Mouse (Mus musculus) embryonic stem cell, embryonic (primary cell): ENCODE results near the gene Zfp11.
"Not testable (repeated sequence)": the region's sequence is repeated elsewhere in the genome, so short reads cannot be mapped to it uniquely, and the experiment has no call there.

Experiments
- CTCF ChIA-PET, 4 experiments: fragments of 300-600 bp in 2 of 4; fragments of 350-600 bp in 2 of 4; sonication (Branson Sonifier 250); formaldehyde crosslinking; loops; one replicate each; lab custom pipeline; 2022; ENCODE audit warnings: inconsistent platforms in 2 of 4; lab: Charles Lee
- POLR2A ChIA-PET, 4 experiments: fragments of 300-600 bp in 2 of 4; fragments of 350-600 bp in 2 of 4; sonication (Branson Sonifier 250); formaldehyde crosslinking; loops; one replicate each; lab custom pipeline; 2022; ENCODE audit warnings: antibody characterized with exemption in 4 of 4, inconsistent platforms in 1 of 4; lab: Charles Lee

Zfp11 gene

GRCm38 (mm10) chr5:129632270-129633250, 37.3 kb downstream of the Zfp11 start:
- POLR2A ChIA-PET, CTCF ChIA-PET: not testable (repeated sequence)

GRCm38 (mm10) chr5:129626586-129626985, 43.3 kb downstream of the Zfp11 start:
- ChIA-PET CTCF (interaction anchor here in 1 of 4 experiments (1.6 kb wide), 1 partner anchor 40 kb away, joined by 3 read pairs; no protein-coding TSS in a partner anchor), POLR2A (interaction anchor here in 2 of 4 experiments (1.1 to 1.8 kb wide), 4 partner anchors 15 to 45 kb away, joined by 3 to 4 read pairs (median 4); partner anchors contain the start of gene Zfp11 (in 1 of the 2))

- ChIA-PET POLR2A (interaction anchor here in 2 of 4 experiments (1.1 to 1.8 kb wide), 5 partner anchors 15 to 261 kb away, joined by 3 to 4 read pairs (median 4); partner anchors contain the start of genes Chchd2 (in 1 of the 2) and Zfp11 (in 1 of the 2)), CTCF (interaction anchor here in 2 of 4 experiments (1.1 to 1.6 kb wide), 2 partner anchors 15 to 40 kb away, joined by 3 read pairs; no protein-coding TSS in a partner anchor)
Measured at GRCm38 (mm10) chr5:129626099-129626498, 43.8 kb downstream of the Zfp11 start.

- ChIA-PET POLR2A (interaction anchor here in 2 of 4 experiments (0.6 to 1.0 kb wide), 5 partner anchors 103 to 375 kb away, joined by 3 to 5 read pairs (median 3); partner anchors contain the start of gene Chchd2 (in 1 of the 2)), CTCF (interaction anchor here in 3 of 4 experiments (0.6 to 1.7 kb wide), 9 partner anchors 10 to 210 kb away, joined by 3 to 6 read pairs (median 4); no protein-coding TSS in a partner anchor)
Measured at GRCm38 (mm10) chr5:129621361-129621760, 48.5 kb downstream of the Zfp11 start.

GRCm38 (mm10) chr5:129620600-129620999, 49.3 kb downstream of the Zfp11 start:
- ChIA-PET CTCF (interaction anchor here in 3 of 4 experiments (0.6 to 1.7 kb wide), 10 partner anchors 10 to 520 kb away, joined by 3 to 6 read pairs (median 4); no protein-coding TSS in a partner anchor), POLR2A (interaction anchor here in 2 of 4 experiments (0.6 to 1.0 kb wide), 3 partner anchors 104 to 374 kb away, joined by 3 read pairs; partner anchors contain the start of gene Chchd2 (in 1 of the 2))

GRCm38 (mm10) chr5:129611060-129611459, 58.8 kb downstream of the Zfp11 start:
- ChIA-PET POLR2A (interaction anchor here in 3 of 4 experiments (0.6 to 1.8 kb wide), 15 partner anchors 9 to 539 kb away, joined by 3 to 9 read pairs (median 4); partner anchors contain the start of genes Chchd2 (in 2 of the 3), Nipsnap2 (in 2 of the 3), Mmp17 (in 1 of the 3) and Psph (in 1 of the 3)), CTCF (interaction anchor here (0.5 to 2.1 kb wide), 61 partner anchors 9 to 1816 kb away, joined by 3 to 22 read pairs (median 4); partner anchors contain the start of genes Nipsnap2 (in 3 of the 4), Sumf2 (in 1 of the 4) and Zfp11 (in 1 of the 4))

- ChIA-PET CTCF (interaction anchor here in 1 of 4 experiments (0.6 kb wide), 1 partner anchor 21 kb away, joined by 4 read pairs; no protein-coding TSS in a partner anchor), POLR2A (no interaction called here)
Measured at GRCm38 (mm10) chr5:129607476-129607875, 62.4 kb downstream of the Zfp11 start.
